8 mouse cellular contexts compared by ENCODE assay signal in genomic region chr4:118428531-118429214, GRCm38 (mm10). TPM values are rescaled to one million over a fixed set of nuclear protein-coding genes. Genes with fewer than 3 reads are reported as not detected.
DNase-seq lines count a peak whose midpoint lies in the region; ATAC-seq and TF ChIP-seq lines count a peak whose summit lies in the region.

No protein-coding gene starts in this region.

- peak overlapping the region; percentile 79 for H3K4me3 ChIP-seq in forebrain, embryonic 10.5 days
- peak overlapping the region; percentile 80 for H3K4me3 ChIP-seq in intestine, embryonic 14.5 days (ENCODE audit: low read depth, low read length)
- H3K4me3 ChIP-seq in lung, adult 2 months (replicated peaks; ENCODE audit: extremely low read depth, low read depth, low read length), result peak overlapping the region; percentile 89

- ATAC-seq in intestine, embryonic 14.5 days (replicated peaks; ENCODE audit: low FRiP score, low TSS enrichment, low read depth), result peak; percentile 28; the same call in 1 of the 2 replicates

- DNase-seq in urinary bladder, postnatal 25 days (ENCODE audit: low spot score), result peak; percentile 27
- DNase-seq in urinary bladder, postnatal 4 days (ENCODE audit: low spot score in 2 of 2), result no peak
- no peak for DNase-seq in forebrain, embryonic 10.5 days (ENCODE audit: extremely low spot score, low spot score)
- DNase-seq in intestine, embryonic 14.5 days (ENCODE audit: low spot score), result peak; percentile 63
- DNase-seq in lung, adult 2 months, result peak; percentile 58
- peak; percentile 29 for DNase-seq in splenic B cell, adult 2 months (ENCODE audit: low read depth, low spot score)
- DNase-seq in frontal cortex, postnatal 36 days (ENCODE audit: low spot score in 2 of 2), result no peak
- DNase-seq in cerebellum, postnatal 36 days, result no peak

- no peak; the same call in 1 of the 2 replicates for TF ChIP-seq POLR2A in lung, adult 2 months (IDR thresholded peaks at IDR 0.05; ENCODE audit: borderline replicate concordance, extremely low read depth, low read depth, low read length)

- H3K4me1 ChIP-seq in forebrain, embryonic 10.5 days, result peaks cover 40% of the 10 kb centered on the region
- peaks cover 31% of the 10 kb centered on the region for H3K4me1 ChIP-seq in intestine, embryonic 14.5 days (replicated peaks; ENCODE audit: control insufficient read depth, insufficient read depth, low read length)
- H3K4me1 ChIP-seq in lung, adult 2 months (ENCODE audit: control insufficient read depth, insufficient read depth, low read length), result peaks cover 26% of the 10 kb centered on the region

- H3K4me2 ChIP-seq in intestine, embryonic 14.5 days (ENCODE audit: low read length), result peak overlapping the region; percentile 84

- no peaks in the 10 kb centered on the region for H3K27me3 ChIP-seq in forebrain, embryonic 10.5 days (ENCODE audit: poor library complexity, severe bottlenecking)
- no peaks in the 10 kb centered on the region for H3K27me3 ChIP-seq in intestine, embryonic 14.5 days (replicated peaks; ENCODE audit: control insufficient read depth, insufficient read depth, low read length)
- H3K27me3 ChIP-seq in splenic B cell, adult 2 months (ENCODE audit: control insufficient read depth, insufficient read depth, low read length, poor library complexity, severe bottlenecking), result no peaks in the 10 kb centered on the region

- peak overlapping the region; percentile 92 for H3K27ac ChIP-seq in forebrain, embryonic 10.5 days
- H3K27ac ChIP-seq in intestine, embryonic 14.5 days (ENCODE audit: low read depth), result peak overlapping the region; percentile 85; the same call in 1 of the 2 replicates

- no peak for TF ChIP-seq CTCF in lung, adult 2 months (IDR thresholded peaks at IDR 0.05; ENCODE audit: insufficient read depth, low read length)

- WGBS in forebrain, embryonic 10.5 days, result 58% methylated on average over 15 of the region's 15 CpGs
- WGBS in intestine, embryonic 14.5 days, result 31% methylated on average over 15 of the region's 15 CpGs
- WGBS in lung, adult 2 months, result 14% methylated on average over 15 of the region's 15 CpGs

- no peaks in the 10 kb centered on the region for H3K9me3 ChIP-seq in forebrain, embryonic 10.5 days
- no peaks in the 10 kb centered on the region for H3K9me3 ChIP-seq in intestine, embryonic 14.5 days (ENCODE audit: control insufficient read depth, low read length)

- H3K36me3 ChIP-seq in forebrain, embryonic 10.5 days (replicated peaks), result peaks cover 48% of the 10 kb centered on the region
- H3K36me3 ChIP-seq in intestine, embryonic 14.5 days (ENCODE audit: control insufficient read depth, insufficient read depth, low read length), result peaks cover 37% of the 10 kb centered on the region
- H3K36me3 ChIP-seq in splenic B cell, adult 2 months (ENCODE audit: control insufficient read depth, insufficient read depth, low read length, poor library complexity, severe bottlenecking), result peaks cover 6% of the 10 kb centered on the region

- H3K9ac ChIP-seq in intestine, embryonic 14.5 days (ENCODE audit: low read length), result peak overlapping the region; percentile 66

RNA-seq across cellular contexts. Expression of gene Elovl1, which starts 0.8 kb away (rescaled TPM):
- 42.8 and 45.5 TPM in 2 replicates for polyA plus RNA-seq in forebrain, embryonic 10.5 days (2016; fragmentation: Nextera tagmentation; extraction: Ambion mirVana)
- polyA plus RNA-seq in intestine, embryonic 14.5 days (2014; fragmentation: Nextera tagmentation; extraction: Ambion mirVana), result 144 and 152 TPM in 2 replicates
- 978 and 1,062 TPM in 2 replicates for polyA plus RNA-seq in lung, adult 2 months (2012; rRNA removed)

RNA-seq across cellular contexts. Expression of gene Cdc20, which starts 8.5 kb away (rescaled TPM):
- 446 and 451 TPM in 2 replicates for polyA plus RNA-seq in forebrain, embryonic 10.5 days (2016; fragmentation: Nextera tagmentation; extraction: Ambion mirVana)
- polyA plus RNA-seq in intestine, embryonic 14.5 days (2014; fragmentation: Nextera tagmentation; extraction: Ambion mirVana), result 259 and 273 TPM in 2 replicates
- polyA plus RNA-seq in lung, adult 2 months (2012; rRNA removed), result 6.1 and 10.1 TPM in 2 replicates

RNA-seq across cellular contexts. Expression of gene Med8, which starts 19.5 kb away (rescaled TPM):
- polyA plus RNA-seq in forebrain, embryonic 10.5 days (2016; fragmentation: Nextera tagmentation; extraction: Ambion mirVana), result 171 and 178 TPM in 2 replicates
- 106 and 109 TPM in 2 replicates for polyA plus RNA-seq in intestine, embryonic 14.5 days (2014; fragmentation: Nextera tagmentation; extraction: Ambion mirVana)
- polyA plus RNA-seq in lung, adult 2 months (2012; rRNA removed), result 20.8 and 38.4 TPM in 2 replicates

RNA-seq across cellular contexts. Expression of gene Szt2, which starts 19.6 kb away (rescaled TPM):
- polyA plus RNA-seq in forebrain, embryonic 10.5 days (2016; fragmentation: Nextera tagmentation; extraction: Ambion mirVana), result 8.7 and 9.7 TPM in 2 replicates
- 12.1 and 13.2 TPM in 2 replicates for polyA plus RNA-seq in intestine, embryonic 14.5 days (2014; fragmentation: Nextera tagmentation; extraction: Ambion mirVana)
- 48.5 and 54.4 TPM in 2 replicates for polyA plus RNA-seq in lung, adult 2 months (2012; rRNA removed)

RNA-seq across cellular contexts. Expression of gene Mpl, which starts 28.6 kb away (rescaled TPM):
- 0.79 and 2.0 TPM in 2 replicates for polyA plus RNA-seq in forebrain, embryonic 10.5 days (2016; fragmentation: Nextera tagmentation; extraction: Ambion mirVana)
- polyA plus RNA-seq in intestine, embryonic 14.5 days (2014; fragmentation: Nextera tagmentation; extraction: Ambion mirVana), result 0.31 and 0.46 TPM in 2 replicates
- polyA plus RNA-seq in lung, adult 2 months (2012; rRNA removed), result 1.1 and 1.8 TPM in 2 replicates

Comparison
In these comparisons a context has a peak if more than half of its experiments do, and no peak if none do; other contexts are left out.
1. DNase-seq: peak in urinary bladder, postnatal 25 days (single experiment), intestine, embryonic 14.5 days (single experiment), lung, adult 2 months (single experiment) and splenic B cell, adult 2 months (single experiment); none in urinary bladder, postnatal 4 days (0 of 2), forebrain, embryonic 10.5 days (single experiment), frontal cortex, postnatal 36 days (0 of 2) and cerebellum, postnatal 36 days (0 of 2).
2. RNA of gene Cdc20, which starts 8.5 kb away (polyA plus RNA-seq): 446 to 451 TPM in forebrain, embryonic 10.5 days and 259 to 273 TPM in intestine, embryonic 14.5 days; 6.1 to 10.1 TPM in lung, adult 2 months; every median in the first group is over 10 times any median in the second.
3. Peak in every context shown above with its lines, with median percentiles within 50 percentile points of each other: H3K4me3 ChIP-seq.